Mouse (Mus musculus): ENCODE measurements around the gene Mef2b. TPM values are rescaled to one million over a fixed set of nuclear protein-coding genes. Genes with fewer than 3 reads are reported as not detected.

The Mef2b gene
- total and polyA plus RNA-seq, 2 experiments from 2014 or later = 0.20 TPM; not detected in 1

GRCm38 (mm10) chr8:70179082-70179481 lies 39.6 kb downstream of the Mef2b start:
- 97% methylated on average over 4 of the region's 4 CpGs for WGBS
- H3K4me3 ChIP-seq (ENCODE audit: low read depth, low read length) = no peak overlapping the region
- DNase-seq (ENCODE audit: low spot score) (no peak), ATAC-seq (ENCODE audit: insufficient read depth, low read depth) (no peak)
- no peaks in the 10 kb centered on the region for H3K27me3 ChIP-seq (ENCODE audit: control insufficient read depth, insufficient read depth, low read length)
- TF ChIP-seq CTCF (IDR thresholded peaks at IDR 0.05; ENCODE audit: low read depth) (peak; percentile 52), EP300 (IDR thresholded peaks at IDR 0.05; ENCODE audit: low read depth) (no peak)
- H3K4me1 ChIP-seq (ENCODE audit: control insufficient read depth, insufficient read depth) = peaks cover 8% of the 10 kb centered on the region; the same call in 1 of the 2 replicates
- no peak overlapping the region for H3K4me2 ChIP-seq (ENCODE audit: low read depth, low read length)
- H3K27ac ChIP-seq (ENCODE audit: low read depth) = no peak overlapping the region
- H3K9me3 ChIP-seq (replicated peaks; ENCODE audit: control insufficient read depth, low read length) = no peaks in the 10 kb centered on the region
- H3K36me3 ChIP-seq (replicated peaks; ENCODE audit: control insufficient read depth, insufficient read depth, low read length) = peaks cover 36% of the 10 kb centered on the region
- H3K9ac ChIP-seq (replicated peaks; ENCODE audit: low read depth, low read length) = no peak overlapping the region

GRCm38 (mm10) chr8:70181212-70181902 lies 41.8 kb downstream of the Mef2b start:
- no peak for ATAC-seq (ENCODE audit: insufficient read depth, low read depth)
- H3K27me3 ChIP-seq (ENCODE audit: control insufficient read depth, insufficient read depth, low read length) = no peaks in the 10 kb centered on the region
- no peaks in the 10 kb centered on the region for H3K9me3 ChIP-seq (replicated peaks; ENCODE audit: control insufficient read depth, low read length)
- H3K4me1 ChIP-seq (ENCODE audit: control insufficient read depth, insufficient read depth) = no peaks in the 10 kb centered on the region
- TF ChIP-seq EP300 (IDR thresholded peaks at IDR 0.05; ENCODE audit: low read depth) (no peak), CTCF (IDR thresholded peaks at IDR 0.05; ENCODE audit: low read depth) (no peak)
- no peak overlapping the region for H3K9ac ChIP-seq (replicated peaks; ENCODE audit: low read depth, low read length)
- H3K27ac ChIP-seq (ENCODE audit: low read depth) = no peak overlapping the region
- no peak for DNase-seq (ENCODE audit: low spot score)
- peaks cover 36% of the 10 kb centered on the region for H3K36me3 ChIP-seq (replicated peaks; ENCODE audit: control insufficient read depth, insufficient read depth, low read length)
- H3K4me2 ChIP-seq (ENCODE audit: low read depth, low read length) = no peak overlapping the region
- H3K4me3 ChIP-seq (ENCODE audit: low read depth, low read length) = no peak overlapping the region
- WGBS = 75% methylated on average over 16 of the region's 16 CpGs

GRCm38 (mm10) chr8:70181903-70182252 lies 42.4 kb downstream of the Mef2b start:
- Histone ChIP-seq H3K9ac (replicated peaks; ENCODE audit: low read depth, low read length) (no peak overlapping the region), H3K27me3 (ENCODE audit: control insufficient read depth, insufficient read depth, low read length) (no peaks in the 10 kb centered on the region), H3K4me3 (ENCODE audit: low read depth, low read length) (no peak overlapping the region), H3K36me3 (replicated peaks; ENCODE audit: control insufficient read depth, insufficient read depth, low read length) (peaks cover 36% of the 10 kb centered on the region), H3K4me1 (ENCODE audit: control insufficient read depth, insufficient read depth) (no peaks in the 10 kb centered on the region), H3K27ac (ENCODE audit: low read depth) (no peak overlapping the region), H3K9me3 (replicated peaks; ENCODE audit: control insufficient read depth, low read length) (no peaks in the 10 kb centered on the region), H3K4me2 (ENCODE audit: low read depth, low read length) (no peak overlapping the region)
- ATAC-seq (ENCODE audit: insufficient read depth, low read depth) (peak; percentile 2; the same call in 1 of the 2 replicates), DNase-seq (ENCODE audit: low spot score) (no peak)
- no peak for TF ChIP-seq CTCF (IDR thresholded peaks at IDR 0.05; ENCODE audit: low read depth)
- no peak for TF ChIP-seq EP300 (IDR thresholded peaks at IDR 0.05; ENCODE audit: low read depth)
- 38% methylated on average over 2 of the region's 2 CpGs for WGBS

- Histone ChIP-seq H3K9ac (replicated peaks; ENCODE audit: low read depth, low read length) (no peak overlapping the region), H3K4me3 (ENCODE audit: low read depth, low read length) (no peak overlapping the region), H3K4me1 (ENCODE audit: control insufficient read depth, insufficient read depth) (no peaks in the 10 kb centered on the region), H3K27ac (ENCODE audit: low read depth) (no peak overlapping the region), H3K27me3 (ENCODE audit: control insufficient read depth, insufficient read depth, low read length) (no peaks in the 10 kb centered on the region), H3K36me3 (replicated peaks; ENCODE audit: control insufficient read depth, insufficient read depth, low read length) (peaks cover 40% of the 10 kb centered on the region), H3K4me2 (ENCODE audit: low read depth, low read length) (no peak overlapping the region), H3K9me3 (replicated peaks; ENCODE audit: control insufficient read depth, low read length) (no peaks in the 10 kb centered on the region)
- WGBS = 78% methylated on average over 4 of the region's 4 CpGs
- DNase-seq (ENCODE audit: low spot score) = no peak
- TF ChIP-seq CTCF (IDR thresholded peaks at IDR 0.05; ENCODE audit: low read depth) = no peak
- TF ChIP-seq EP300 (IDR thresholded peaks at IDR 0.05; ENCODE audit: low read depth) = no peak
- ATAC-seq (ENCODE audit: insufficient read depth, low read depth) = no peak
Observed at GRCm38 (mm10) chr8:70183194-70183593, 43.7 kb downstream of the Mef2b start.

GRCm38 (mm10) chr8:70188707-70189106 lies 49.2 kb downstream of the Mef2b start:
- Histone ChIP-seq H3K36me3 (replicated peaks; ENCODE audit: control insufficient read depth, insufficient read depth, low read length) (peaks cover 57% of the 10 kb centered on the region), H3K27me3 (ENCODE audit: control insufficient read depth, insufficient read depth, low read length) (no peaks in the 10 kb centered on the region), H3K9me3 (replicated peaks; ENCODE audit: control insufficient read depth, low read length) (no peaks in the 10 kb centered on the region), H3K4me3 (ENCODE audit: low read depth, low read length) (no peak overlapping the region), H3K4me2 (ENCODE audit: low read depth, low read length) (no peak overlapping the region), H3K9ac (replicated peaks; ENCODE audit: low read depth, low read length) (no peak overlapping the region), H3K27ac (ENCODE audit: low read depth) (no peak overlapping the region), H3K4me1 (ENCODE audit: control insufficient read depth, insufficient read depth) (no peaks in the 10 kb centered on the region)
- WGBS = 59% methylated on average over 7 of the region's 7 CpGs
- DNase-seq (ENCODE audit: low spot score) (no peak), ATAC-seq (ENCODE audit: insufficient read depth, low read depth) (no peak)
- no peak for TF ChIP-seq EP300 (IDR thresholded peaks at IDR 0.05; ENCODE audit: low read depth)
- no peak for TF ChIP-seq CTCF (IDR thresholded peaks at IDR 0.05; ENCODE audit: low read depth)

- H3K4me2 ChIP-seq (ENCODE audit: low read depth, low read length) = no peak overlapping the region
- no peaks in the 10 kb centered on the region for H3K9me3 ChIP-seq (replicated peaks; ENCODE audit: control insufficient read depth, low read length)
- DNase-seq (ENCODE audit: low spot score) = no peak
- ATAC-seq (ENCODE audit: insufficient read depth, low read depth) = no peak; the same call in 1 of the 2 replicates
- TF ChIP-seq CTCF (IDR thresholded peaks at IDR 0.05; ENCODE audit: low read depth) (no peak), EP300 (IDR thresholded peaks at IDR 0.05; ENCODE audit: low read depth) (no peak)
- H3K4me1 ChIP-seq (ENCODE audit: control insufficient read depth, insufficient read depth) = no peaks in the 10 kb centered on the region
- H3K9ac ChIP-seq (replicated peaks; ENCODE audit: low read depth, low read length) = no peak overlapping the region
- no peaks in the 10 kb centered on the region for H3K27me3 ChIP-seq (ENCODE audit: control insufficient read depth, insufficient read depth, low read length)
- no peak overlapping the region for H3K4me3 ChIP-seq (ENCODE audit: low read depth, low read length)
- 58% methylated on average over 5 of the region's 5 CpGs for WGBS
- no peak overlapping the region for H3K27ac ChIP-seq (ENCODE audit: low read depth)
- peaks cover 45% of the 10 kb centered on the region for H3K36me3 ChIP-seq (replicated peaks; ENCODE audit: control insufficient read depth, insufficient read depth, low read length)
Observed at GRCm38 (mm10) chr8:70193238-70193637, 53.7 kb downstream of the Mef2b start.
